Mouse (Mus musculus): ENCODE results near the gene Parp2.
A peak's percentile ranks its signal among the peaks of the same experiment; 100 is the strongest.

DNA sequence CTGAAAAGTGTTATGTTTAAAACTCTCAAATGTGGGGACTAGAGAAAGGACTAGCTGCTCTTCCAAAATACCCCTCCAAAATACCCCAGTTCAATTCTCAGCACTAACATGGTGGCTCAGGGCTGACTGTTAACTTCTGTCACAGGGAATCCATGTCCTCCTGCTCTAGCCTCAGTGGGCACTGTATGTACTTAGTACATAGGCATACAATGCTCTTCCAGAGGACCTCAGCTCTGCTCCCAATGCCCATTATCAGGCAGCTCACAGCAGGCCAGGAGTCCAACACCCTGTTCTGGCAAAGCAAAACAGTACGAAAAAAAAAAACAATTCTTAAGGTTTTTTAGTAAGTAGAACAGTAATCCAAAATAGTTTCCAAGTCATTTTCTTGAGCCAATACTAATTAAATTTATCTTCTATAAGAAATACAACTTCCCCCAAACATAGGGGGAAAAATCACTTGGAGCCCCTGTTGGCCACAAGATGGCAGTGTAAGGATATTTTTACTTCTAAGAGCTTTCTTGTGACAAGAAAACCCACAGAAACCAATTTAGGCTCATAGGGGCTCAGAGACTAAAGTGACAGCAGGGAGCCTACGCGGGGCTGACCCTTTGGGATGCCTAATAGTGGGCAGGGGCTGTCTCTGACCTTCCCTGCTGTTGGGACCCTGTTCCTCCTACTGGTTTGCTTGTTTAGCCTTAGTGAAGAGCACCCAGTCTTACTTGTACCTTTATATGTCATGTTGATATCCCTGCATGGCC, 8.0 kb upstream of the Parp2 start:
- no peak for TF ChIP-seq POLR2A (IDR thresholded peaks at IDR 0.05; ENCODE audit: borderline replicate concordance, low read depth, low read length)
- peak; percentile 40; the same call in 1 of the 2 replicates for TF ChIP-seq CTCF (IDR thresholded peaks at IDR 0.05; ENCODE audit: low read depth, low read length)

Measured in bone marrow macrophage, adult 2 months (primary cell).